In genomic region chr4:86912757-86913156, GRCm38 (mm10) we compare ENCODE assay signal across 24 mouse cellular contexts. TPM values are rescaled to one million over a fixed set of nuclear protein-coding genes. Genes with fewer than 3 reads are reported as not detected.
DNase-seq lines count a peak whose midpoint lies in the region; ATAC-seq and TF ChIP-seq lines count a peak whose summit lies in the region.
"Had no signal": no experiment of that assay in that cellular context is flagged by ENCODE, and none has a peak within 500 bp of the region (broad histone marks: within the 10 kb centered on the region; RNA-seq: fewer than 3 reads in every experiment).

No protein-coding gene starts in this region.

- no peaks in the 10 kb centered on the region for H3K36me3 ChIP-seq in kidney, postnatal 0 days (ENCODE audit: insufficient read depth, low read length)
- H3K36me3 ChIP-seq in liver, postnatal 0 days (replicated peaks; ENCODE audit: insufficient read depth, low read length): peaks cover 3% of the 10 kb centered on the region; the same call in 1 of the 2 replicates
- H3K36me3 ChIP-seq in E14TG2a.4 (ENCODE audit: insufficient read depth, low read length) (no peaks in the 10 kb centered on the region), ES-Bruce4 (ENCODE audit: control insufficient read depth, insufficient read depth, low read length, poor library complexity, severe bottlenecking) (no peaks in the 10 kb centered on the region)
- H3K36me3 ChIP-seq: embryonic facial prominence, embryonic 10.5 days; embryonic facial prominence, embryonic 12.5 days; forebrain, embryonic 15.5 days; G1E had no signal

- H3K4me1 ChIP-seq in kidney, postnatal 0 days (replicated peaks; ENCODE audit: insufficient read depth, low read length): peaks cover 7% of the 10 kb centered on the region; the same call in 1 of the 2 replicates
- H3K4me1 ChIP-seq in liver, postnatal 0 days (ENCODE audit: insufficient read depth): peaks cover 7% of the 10 kb centered on the region
- H3K4me1 ChIP-seq in E14TG2a.4 (replicated peaks; ENCODE audit: low read depth, low read length): peaks cover 32% of the 10 kb centered on the region
- H3K4me1 ChIP-seq in ES-Bruce4 (ENCODE audit: control insufficient read depth, insufficient read depth, low read length): peaks cover 5% of the 10 kb centered on the region
- H3K4me1 ChIP-seq: forebrain, embryonic 15.5 days had no signal

- no peak for TF ChIP-seq EP300 in liver, postnatal 0 days (IDR thresholded peaks at IDR 0.05; ENCODE audit: low read depth)
- TF ChIP-seq EP300 in ES-Bruce4 (IDR thresholded peaks at IDR 0.05; ENCODE audit: insufficient read depth, low read depth, low read length): no peak

- ATAC-seq in kidney, postnatal 0 days (replicated peaks; ENCODE audit: low FRiP score, low read depth): no peak
- no peak for ATAC-seq in liver, postnatal 0 days
- ATAC-seq in frontal cortex, adult (ENCODE audit: low TSS enrichment): no peak
- ATAC-seq: activated CD4-positive, CD25-positive, alpha-beta regulatory T cell, adult 4 months; forebrain, embryonic 13.5 days; forebrain, embryonic 15.5 days; forebrain, postnatal 0 days; Patski had no signal

- H3K27me3 ChIP-seq in kidney, postnatal 0 days (ENCODE audit: insufficient read depth, low read length): no peaks in the 10 kb centered on the region
- H3K27me3 ChIP-seq in liver, postnatal 0 days (ENCODE audit: insufficient read depth, low read length): no peaks in the 10 kb centered on the region
- H3K27me3 ChIP-seq in E14TG2a.4 (ENCODE audit: insufficient read depth, low read length) (no peaks in the 10 kb centered on the region), ES-Bruce4 (ENCODE audit: control insufficient read depth, insufficient read depth, low read length, poor library complexity, severe bottlenecking) (no peaks in the 10 kb centered on the region)
- H3K27me3 ChIP-seq: embryonic facial prominence, embryonic 12.5 days; forebrain, embryonic 13.5 days; forebrain, embryonic 15.5 days; Patski had no signal

- TF ChIP-seq CTCF in kidney, postnatal 0 days (IDR thresholded peaks at IDR 0.05; ENCODE audit: low read depth): 0 out of 2 replicates have a peak, but pooled peaks have one; percentile 5
- TF ChIP-seq CTCF in liver, postnatal 0 days (IDR thresholded peaks at IDR 0.05; ENCODE audit: low read depth): 0 out of 2 replicates have a peak, but pooled peaks have one; percentile 4
- TF ChIP-seq CTCF in E14TG2a.4 (conservative IDR thresholded peaks at IDR 0.05; ENCODE audit: low read length): 0 out of 2 replicates have a peak, but pooled peaks have one; percentile 6
- TF ChIP-seq CTCF in ES-Bruce4 (IDR thresholded peaks at IDR 0.05; ENCODE audit: low read depth, low read length): no peak

- WGBS in kidney, postnatal 0 days: 86% methylated on average over 7 of the region's 7 CpGs
- whole genome bisulfite sequencing in liver, postnatal 0 days (ENCODE audit: insufficient replicate concordance): 79% methylated on average over 7 of the region's 7 CpGs

- DNase-seq in kidney, postnatal 0 days (ENCODE audit: low spot score): no peak
- no peak for DNase-seq in kidney, postnatal 14 days
- DNase-seq in liver, postnatal 0 days: no peak
- no peak for DNase-seq in liver
- no peak for DNase-seq in left cerebral cortex, adult 18-20 months (ENCODE audit: low spot score in 2 of 2)
- DNase-seq: adrenal gland, adult 8-10 months; adrenal gland, postnatal 14 days; adrenal gland, postnatal 36 days; cerebellum, adult 11-12 months; cerebellum, adult 2 months; cerebellum, adult 9-10 months; cerebellum, postnatal 10 days; cerebellum, postnatal 25 days; forebrain, postnatal 0 days had no signal

- H3K27ac ChIP-seq in kidney, postnatal 0 days: no peak overlapping the region
- H3K27ac ChIP-seq in liver, postnatal 0 days (ENCODE audit: low read depth): no peak overlapping the region
- H3K27ac ChIP-seq in ES-Bruce4 (ENCODE audit: insufficient read depth, low read length): peak overlapping the region; percentile 53
- H3K27ac ChIP-seq: embryonic facial prominence, embryonic 12.5 days; forebrain, embryonic 13.5 days; forebrain, embryonic 15.5 days had no signal

- no peak for TF ChIP-seq POLR2A in ES-Bruce4 (IDR thresholded peaks at IDR 0.05; ENCODE audit: insufficient read depth, low read length)

- H3K4me2 ChIP-seq in kidney, postnatal 0 days (ENCODE audit: low read length): no peak overlapping the region
- no peak overlapping the region for H3K4me2 ChIP-seq in liver, postnatal 0 days (ENCODE audit: low read depth, low read length)
- H3K4me2 ChIP-seq: forebrain, embryonic 13.5 days; forebrain, embryonic 15.5 days had no signal

- H3K9ac ChIP-seq in kidney, postnatal 0 days (ENCODE audit: low read depth, low read length): no peak overlapping the region
- no peak overlapping the region for H3K9ac ChIP-seq in liver, postnatal 0 days (replicated peaks)
- H3K9ac ChIP-seq in ES-Bruce4 (ENCODE audit: low read depth, poor library complexity, severe bottlenecking): no peak overlapping the region
- H3K9ac ChIP-seq: embryonic facial prominence, embryonic 12.5 days; forebrain, embryonic 13.5 days; forebrain, embryonic 15.5 days; forebrain, postnatal 0 days had no signal

- H3K9me3 ChIP-seq in kidney, postnatal 0 days (replicated peaks; ENCODE audit: low read length): no peaks in the 10 kb centered on the region
- H3K9me3 ChIP-seq in liver, postnatal 0 days (ENCODE audit: low read length): no peaks in the 10 kb centered on the region
- peaks cover 12% of the 10 kb centered on the region for H3K9me3 ChIP-seq in E14TG2a.4 (ENCODE audit: low read length)
- H3K9me3 ChIP-seq in ES-Bruce4 (replicated peaks; ENCODE audit: control insufficient read depth, insufficient read depth, low read length, poor library complexity, severe bottlenecking): no peaks in the 10 kb centered on the region
- H3K9me3 ChIP-seq: embryonic facial prominence, embryonic 10.5 days; embryonic facial prominence, embryonic 12.5 days; forebrain, embryonic 13.5 days; forebrain, embryonic 15.5 days; G1E had no signal

- H3K4me3 ChIP-seq in kidney, postnatal 0 days (replicated peaks; ENCODE audit: low read depth, low read length): no peak overlapping the region
- H3K4me3 ChIP-seq in liver, postnatal 0 days (ENCODE audit: low read depth, low read length): no peak overlapping the region
- H3K4me3 ChIP-seq in E14TG2a.4 (replicated peaks; ENCODE audit: low read length): no peak overlapping the region
- H3K4me3 ChIP-seq in ES-Bruce4 (ENCODE audit: low read depth, low read length): no peak overlapping the region
- H3K4me3 ChIP-seq: embryonic facial prominence, embryonic 12.5 days; forebrain, embryonic 13.5 days; forebrain, embryonic 15.5 days had no signal

RNA-seq across cellular contexts. Expression of gene Acer2, which starts 38.6 kb away (rescaled TPM):
- 47.9 and 55.5 TPM in 2 replicates for polyA plus RNA-seq in kidney, postnatal 0 days (2015; fragmentation: Nextera tagmentation; extraction: Ambion mirVana)
- 10.1 and 11.4 TPM in 2 replicates for polyA plus RNA-seq in liver, postnatal 0 days (2015; fragmentation: Nextera tagmentation; extraction: Ambion mirVana)
- 20.8 and 22.1 TPM in 2 replicates for polyA plus RNA-seq in ES-Bruce4 (2011; ENCODE audit: insufficient read depth, insufficient read length, low read depth, missing spikeins)
- total RNA-seq in left cerebral cortex, adult 18-20 months (2021): 1 to 10 TPM; 4.4 to 9.5 TPM
- polyA plus RNA-seq: G1E, Patski had no signal

RNA-seq across cellular contexts. Expression of gene Rps6, which starts 55.5 kb away (rescaled TPM):
- polyA plus RNA-seq in kidney, postnatal 0 days (2015; fragmentation: Nextera tagmentation; extraction: Ambion mirVana): 781 TPM in 2 replicates
- 455 and 469 TPM in 2 replicates for polyA plus RNA-seq in liver, postnatal 0 days (2015; fragmentation: Nextera tagmentation; extraction: Ambion mirVana)
- polyA plus RNA-seq in ES-Bruce4 (2011; ENCODE audit: insufficient read depth, insufficient read length, low read depth, missing spikeins): 2,690 and 2,954 TPM in 2 replicates
- total RNA-seq in left cerebral cortex, adult 18-20 months (2021): 100 to 1,000 TPM; 437 to 446 TPM
